Mouse (Mus musculus) midbrain, embryonic 10.5 days (tissue): Measurements from ENCODE around the gene Pank3. TPM values are rescaled to one million over a fixed set of nuclear protein-coding genes. Genes with fewer than 3 reads are reported as not detected.
"Not testable (repeated sequence)": the region's sequence is repeated elsewhere in the genome, so short reads cannot be mapped to it uniquely, and the experiment has no call there.

Source experiments
- DNase-seq: peaks from one replicate; pipeline ENCODE4 v3.0.0-alpha.2; 2017; ENCODE audit warnings: low spot score
- H3K27ac ChIP-seq: fragments of 300-500 bp; sonication (generic); replicated peaks from 2 replicates; pipeline ENCODE4 v1.5.1; 2016; ENCODE audit warnings: mild to moderate bottlenecking
- H3K27me3 ChIP-seq: fragments of 300-500 bp; sonication (generic); 2 replicates; pipeline ENCODE4 v1.6.1; 2016; ENCODE audit warnings: low read depth, mild to moderate bottlenecking; ENCODE audit not compliant: poor library complexity, severe bottlenecking
- H3K36me3 ChIP-seq: fragments of 300-500 bp; sonication (generic); 2 replicates; pipeline ENCODE4 v1.6.1; 2016; ENCODE audit warnings: mild to moderate bottlenecking, moderate library complexity
- H3K4me1 ChIP-seq: fragments of 300-500 bp; sonication (generic); 2 replicates; pipeline ENCODE4 v1.6.1; 2016
- H3K4me3 ChIP-seq: fragments of 300-500 bp; sonication (generic); 2 replicates; pipeline ENCODE4 v1.5.1; 2016; ENCODE audit warnings: mild to moderate bottlenecking, moderate library complexity
- H3K9me3 ChIP-seq: fragments of 300-500 bp; sonication (generic); replicated peaks from 2 replicates; pipeline ENCODE4 v1.6.1; 2016; ENCODE audit warnings: mild to moderate bottlenecking
- WGBS: fragments of 180-500 bp; shearing (Covaris S2); methylation state at CpG from one replicate; pipeline ENCODE4 v1.1.7; 2016; 5-methylcytosine and 5-hydroxymethylcytosine counted together
- polyA plus RNA-seq: library from polyadenylated mRNA; unstranded; fragments of >200 nt; fragmentation: Nextera tagmentation; extraction: Ambion mirVana; gene quantifications from 2 replicates; pipeline ENCODE4 v1.2.1, GENCODE M21; 2016

The Pank3 gene
- polyA plus RNA-seq, 1 experiment from 2014 or later = 12.5 TPM

GRCm38 (mm10) chr11:35784002-35784401, 14.7 kb downstream of the Pank3 start:
- no peak overlapping the region for H3K27ac ChIP-seq
- H3K9me3 ChIP-seq = peaks cover 7% of the 10 kb centered on the region; the same call in 1 of the 2 replicates
- H3K36me3 ChIP-seq = peaks cover 98% of the 10 kb centered on the region
- no peaks in the 10 kb centered on the region for H3K4me1 ChIP-seq
- WGBS = 94% methylated on average over 3 of the region's 3 CpGs
- no peaks in the 10 kb centered on the region for H3K27me3 ChIP-seq
- DNase-seq = no peak
- no peak overlapping the region for H3K4me3 ChIP-seq

- Histone ChIP-seq H3K27ac (no peak overlapping the region), H3K27me3 (no peaks in the 10 kb centered on the region), H3K9me3 (peaks cover 7% of the 10 kb centered on the region; the same call in 1 of the 2 replicates), H3K36me3 (peaks cover 98% of the 10 kb centered on the region), H3K4me3 (no peak overlapping the region), H3K4me1 (no peaks in the 10 kb centered on the region)
- WGBS = 89% methylated on average over 4 of the region's 4 CpGs
- DNase-seq = no peak
Observed at GRCm38 (mm10) chr11:35784537-35784936, 15.3 kb downstream of the Pank3 start.

- no peak overlapping the region for H3K27ac ChIP-seq
- H3K4me3 ChIP-seq = no peak overlapping the region
- H3K4me1 ChIP-seq = no peaks in the 10 kb centered on the region
- H3K27me3 ChIP-seq = no peaks in the 10 kb centered on the region
- no peak for DNase-seq
- H3K36me3 ChIP-seq = peaks cover 80% of the 10 kb centered on the region
- 78% methylated on average over 2 of the region's 2 CpGs for WGBS
- H3K9me3 ChIP-seq = no peaks in the 10 kb centered on the region
Observed at GRCm38 (mm10) chr11:35788443-35788842, 19.2 kb downstream of the Pank3 start.

GRCm38 (mm10) chr11:35792800-35793199, 23.5 kb downstream of the Pank3 start:
- DNase-seq = not testable (repeated sequence)

GRCm38 (mm10) chr11:35797751-35798494, 28.6 kb downstream of the Pank3 start:
- Histone ChIP-seq H3K27me3 (peaks cover 61% of the 10 kb centered on the region), H3K9me3 (no peaks in the 10 kb centered on the region), H3K4me3 (peak overlapping the region; percentile 73), H3K4me1 (peaks cover 16% of the 10 kb centered on the region), H3K36me3 (no peaks in the 10 kb centered on the region), H3K27ac (peak overlapping the region; percentile 67)
- DNase-seq = peak; percentile 33
- whole genome bisulfite sequencing = 4% methylated on average over 66 of the region's 86 CpGs

More at GRCm38 (mm10) chr11:35792800-35793199, 23.5 kb downstream of the Pank3 start:
- WGBS = 78% methylated on average over 5 of the region's 5 CpGs
- not testable (repeated sequence) for H3K27ac ChIP-seq, H3K4me1 ChIP-seq, H3K4me3 ChIP-seq, H3K9me3 ChIP-seq
- Histone ChIP-seq H3K36me3 (peaks cover 38% of the 10 kb centered on the region), H3K27me3 (peaks cover 31% of the 10 kb centered on the region)

- DNase-seq = peak; percentile 60
- H3K4me1 ChIP-seq = peaks cover 16% of the 10 kb centered on the region
- WGBS = 1% methylated on average over 23 of the region's 23 CpGs
- H3K36me3 ChIP-seq = no peaks in the 10 kb centered on the region
- peaks cover 61% of the 10 kb centered on the region for H3K27me3 ChIP-seq
- H3K9me3 ChIP-seq = no peaks in the 10 kb centered on the region
- H3K4me3 ChIP-seq = peak overlapping the region; percentile 73
- H3K27ac ChIP-seq = peak overlapping the region; percentile 67
Observed at GRCm38 (mm10) chr11:35798495-35798820, 29.2 kb downstream of the Pank3 start.

- Histone ChIP-seq H3K36me3 (no peaks in the 10 kb centered on the region), H3K27me3 (peaks cover 61% of the 10 kb centered on the region), H3K9me3 (no peaks in the 10 kb centered on the region), H3K27ac (peak within 1 kb of the TSS; percentile 67), H3K4me3 (peak within 1 kb of the TSS; percentile 73), H3K4me1 (peaks cover 16% of the 10 kb centered on the region)
- 14% methylated on average over 11 of the region's 11 CpGs for WGBS
- DNase-seq = peak; percentile 69
Observed at GRCm38 (mm10) chr11:35798874-35799273, 29.6 kb downstream of the Pank3 start, which contains the start of gene Fbll1. Gene Fbll1, minus strand, starts transcription at chr11:35798884.

- Histone ChIP-seq H3K27ac (no peak overlapping the region), H3K36me3 (peaks cover 4% of the 10 kb centered on the region; the same call in 1 of the 2 replicates), H3K27me3 (peaks cover 45% of the 10 kb centered on the region), H3K4me3 (no peak overlapping the region), H3K4me1 (peaks cover 16% of the 10 kb centered on the region), H3K9me3 (no peaks in the 10 kb centered on the region)
- DNase-seq = no peak
- WGBS = 74% methylated on average over 5 of the region's 5 CpGs
Observed at GRCm38 (mm10) chr11:35801332-35801731, 32.0 kb downstream of the Pank3 start.

- WGBS = 90% methylated on average over 10 of the region's 10 CpGs
- Histone ChIP-seq H3K27ac (no peak overlapping the region), H3K36me3 (peaks cover 99% of the 10 kb centered on the region)
Observed at GRCm38 (mm10) chr11:35811458-35811857, 42.2 kb downstream of the Pank3 start.

GRCm38 (mm10) chr11:35816316-35816715, 47.0 kb downstream of the Pank3 start:
- Histone ChIP-seq H3K9me3 (no peaks in the 10 kb centered on the region), H3K4me3 (no peak overlapping the region), H3K4me1 (no peaks in the 10 kb centered on the region), H3K27me3 (no peaks in the 10 kb centered on the region), H3K27ac (no peak overlapping the region), H3K36me3 (peaks cover 99% of the 10 kb centered on the region)
- 93% methylated on average over 12 of the region's 12 CpGs for WGBS
- no peak for DNase-seq

More at GRCm38 (mm10) chr11:35811458-35811857, 42.2 kb downstream of the Pank3 start:
- H3K9me3 ChIP-seq = no peaks in the 10 kb centered on the region
- DNase-seq = no peak
- H3K4me3 ChIP-seq = no peak overlapping the region
- H3K27me3 ChIP-seq = no peaks in the 10 kb centered on the region
- H3K4me1 ChIP-seq = no peaks in the 10 kb centered on the region

- peaks cover 97% of the 10 kb centered on the region for H3K36me3 ChIP-seq
- no peaks in the 10 kb centered on the region for H3K9me3 ChIP-seq
- H3K4me3 ChIP-seq = no peak overlapping the region
Observed at GRCm38 (mm10) chr11:35827714-35828113, 58.4 kb downstream of the Pank3 start.

GRCm38 (mm10) chr11:35832139-35832538, 62.9 kb downstream of the Pank3 start:
- Histone ChIP-seq H3K27ac (no peak overlapping the region), H3K4me1 (peaks cover 19% of the 10 kb centered on the region), H3K4me3 (no peak overlapping the region), H3K27me3 (no peaks in the 10 kb centered on the region), H3K36me3 (peaks cover 61% of the 10 kb centered on the region), H3K9me3 (no peaks in the 10 kb centered on the region)
- DNase-seq = no peak
- WGBS = 81% methylated on average over 4 of the region's 4 CpGs

More at GRCm38 (mm10) chr11:35827714-35828113, 58.4 kb downstream of the Pank3 start:
- 93% methylated on average over 6 of the region's 6 CpGs for WGBS
- no peak for DNase-seq
- H3K4me1 ChIP-seq = peaks cover 1% of the 10 kb centered on the region; the same call in 1 of the 2 replicates
- H3K27me3 ChIP-seq = no peaks in the 10 kb centered on the region
- no peak overlapping the region for H3K27ac ChIP-seq

- H3K27ac ChIP-seq = no peak overlapping the region
- peaks cover 52% of the 10 kb centered on the region for H3K36me3 ChIP-seq
- H3K27me3 ChIP-seq = no peaks in the 10 kb centered on the region
- WGBS = 88% methylated on average over 6 of the region's 6 CpGs
- peak overlapping the region; percentile 85 for H3K4me3 ChIP-seq
- H3K4me1 ChIP-seq = peaks cover 23% of the 10 kb centered on the region
- DNase-seq = no peak
- no peaks in the 10 kb centered on the region for H3K9me3 ChIP-seq
Observed at GRCm38 (mm10) chr11:35833270-35833669, 64.0 kb downstream of the Pank3 start.
